Mouse (Mus musculus) CH12.LX (cell line): ENCODE data around the gene Tmem108.

Source experiments
- CHD1 ChIP-seq: IDR thresholded peaks from 2 replicates; pipeline ENCODE4 v1.6.1; 2012; ENCODE audit warnings: low read depth, low read length, improper control_type of control experiment, inconsistent platforms
- CTCF ChIP-seq, 2 experiments: IDR thresholded peaks in 1 of 2; conservative IDR thresholded peaks in 1 of 2; 2 replicates each; pipeline ENCODE4 v1.5.1; 2011 to 2012; ENCODE audit warnings: low read depth in 2 of 2, low read length in 2 of 2, improper control_type of control experiment in 1 of 2, inconsistent platforms in 1 of 2, mild to moderate bottlenecking in 1 of 2, moderate library complexity in 1 of 2
- E2F4 ChIP-seq: IDR thresholded peaks from 2 replicates; pipeline ENCODE4 v1.6.1; 2011; ENCODE audit warnings: low read depth, low read length, improper control_type of control experiment; ENCODE audit not compliant: insufficient replicate concordance
- EP300 ChIP-seq: IDR thresholded peaks from 2 replicates; pipeline ENCODE4 v1.6.1; 2011; ENCODE audit warnings: low read length, improper control_type of control experiment
- IRF4 ChIP-seq: IDR thresholded peaks from 2 replicates; pipeline ENCODE4 v1.6.1; 2014; ENCODE audit warnings: low read depth, mild to moderate bottlenecking, inconsistent platforms, low read length, improper control_type of control experiment
- MAX ChIP-seq: IDR thresholded peaks from 2 replicates; pipeline ENCODE4 v1.6.1; 2011; ENCODE audit warnings: low read length, improper control_type of control experiment
- MAZ ChIP-seq: IDR thresholded peaks from 2 replicates; pipeline ENCODE4 v1.6.1; 2012; ENCODE audit warnings: low read depth, mild to moderate bottlenecking, inconsistent platforms, low read length, improper control_type of control experiment, moderate library complexity
- POLR2A ChIP-seq: IDR thresholded peaks from 2 replicates; pipeline ENCODE4 v1.6.1; 2011; ENCODE audit warnings: low read depth, mild to moderate bottlenecking, improper control_type of control experiment, low read length
- POLR2AphosphoS2 ChIP-seq: IDR thresholded peaks from 2 replicates; pipeline ENCODE4 v1.6.1; 2011; ENCODE audit warnings: low read depth, low read length, improper control_type of control experiment
- RAD21 ChIP-seq: IDR thresholded peaks from 2 replicates; pipeline ENCODE4 v1.6.1; 2011; ENCODE audit warnings: low read depth, mild to moderate bottlenecking, low read length, improper control_type of control experiment, moderate library complexity
- RCOR1 ChIP-seq: conservative IDR thresholded peaks from 2 replicates; pipeline ENCODE4 v1.6.1; 2012; ENCODE audit warnings: low read depth, mild to moderate bottlenecking, inconsistent platforms, low read length, improper control_type of control experiment
- TBP ChIP-seq: conservative IDR thresholded peaks from 2 replicates; pipeline ENCODE4 v1.6.1; 2011; ENCODE audit warnings: low read depth, low read length, improper control_type of control experiment
- USF1 ChIP-seq: IDR thresholded peaks from 2 replicates; pipeline ENCODE4 v1.6.1; 2014; ENCODE audit warnings: low read depth, mild to moderate bottlenecking, inconsistent platforms, low read length, improper control_type of control experiment

DNA sequence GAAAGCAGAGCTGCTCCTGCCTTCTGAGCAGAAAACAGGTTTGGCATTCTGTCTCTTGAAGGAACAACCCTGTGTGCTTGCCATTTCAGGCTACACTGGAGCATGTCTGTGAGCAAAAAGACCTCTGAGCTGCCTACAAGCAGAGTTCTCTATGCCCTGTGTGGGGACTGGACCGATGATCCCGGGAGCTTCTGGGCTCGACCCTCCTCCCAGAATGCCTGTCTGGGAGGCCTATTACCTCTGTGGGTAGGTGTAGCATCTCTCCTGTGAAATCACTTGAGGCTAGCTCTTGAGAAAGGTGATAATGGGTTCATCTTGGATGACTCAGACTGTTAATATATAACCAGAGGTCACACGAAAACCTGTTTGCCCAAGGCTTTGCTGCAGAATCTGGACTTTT lies 19.0 kb upstream of the Tmem108 start:
- TF ChIP-seq IRF4 (no peak), RCOR1 (no peak), POLR2A (no peak), EP300 (no peak), CTCF (conservative IDR thresholded peaks at IDR 0.05 in 1 of 2, IDR thresholded peaks at IDR 0.05 in 1 of 2; ENCODE audit: low read depth in 2 of 2, low read length in 2 of 2) (no peak), MAZ (no peak), TBP (no peak), E2F4 (no peak), POLR2AphosphoS2 (no peak), CHD1 (no peak), RAD21 (no peak), MAX (no peak), USF1 (no peak)
